In the genomic region with DNA sequence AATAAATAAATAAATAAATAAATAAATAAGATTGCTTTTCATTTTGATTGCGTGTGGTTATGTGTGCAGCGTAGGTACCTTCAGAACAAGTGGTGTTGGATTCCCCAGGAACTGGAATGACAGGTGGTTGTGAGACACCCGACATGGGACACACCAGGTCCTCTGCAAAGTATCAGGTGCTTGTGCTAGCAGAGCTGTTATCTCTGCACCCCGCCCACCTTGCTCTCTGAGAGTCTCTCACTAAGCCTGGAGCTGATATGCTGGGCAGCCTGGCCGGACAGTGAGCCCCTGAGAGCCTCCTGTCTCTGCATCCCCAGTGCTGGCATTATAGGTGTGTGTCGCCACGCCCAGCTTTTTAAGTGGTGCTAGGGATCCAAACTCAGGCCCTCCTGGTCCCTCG, we compare ENCODE assay signal across 23 mouse cellular contexts. TPM values are rescaled to one million over a fixed set of nuclear protein-coding genes. Genes with fewer than 3 reads are reported as not detected.
DNase-seq lines count a peak whose midpoint lies in the region; TF ChIP-seq lines count a peak whose summit lies in the region.
"Had no signal": no experiment of that assay in that cellular context is flagged by ENCODE, and none has a peak within 500 bp of the region (broad histone marks: within the 10 kb centered on the region; RNA-seq: fewer than 3 reads in every experiment).

No protein-coding gene starts in this region.

- no peak for TF ChIP-seq POLR2A in CH12.LX (IDR thresholded peaks at IDR 0.05; ENCODE audit: low read depth, low read length)

- no peaks in the 10 kb centered on the region for H3K27me3 ChIP-seq in CH12.LX (replicated peaks)
- H3K27me3 ChIP-seq: embryonic facial prominence, embryonic 12.5 days; heart, embryonic 15.5 days; hindbrain, embryonic 15.5 days; midbrain, embryonic 15.5 days; neural tube, embryonic 12.5 days had no signal

- 93% methylated on average over 7 of the region's 8 CpGs for WGBS in macrophage (ENCODE audit: missing documents)

- no peak for TF ChIP-seq RAD21 in CH12.LX (IDR thresholded peaks at IDR 0.05; ENCODE audit: low read depth, low read length)

- in situ Hi-C loops in CH12.LX (cut with MboI; ENCODE audit: low pct_ligation_motif_present, low pct_unique_long_range_greater_than_20kb, low sequenced_read_pairs): no loop called here

- peak overlapping the region; percentile 28; the same call in 1 of the 2 replicates for H3K27ac ChIP-seq in layer of hippocampus, adult 2 months
- H3K27ac ChIP-seq in CH12.LX (ENCODE audit: insufficient read depth, low read depth) (peak overlapping the region; percentile 41), macrophage (peak overlapping the region; percentile 72)
- H3K27ac ChIP-seq: embryonic facial prominence, embryonic 12.5 days; heart, embryonic 15.5 days; hindbrain, embryonic 15.5 days; midbrain, embryonic 15.5 days; neural tube, embryonic 12.5 days had no signal

- dilution Hi-C loops in CH12.LX (cut with MboI; ENCODE audit: extremely low pct_ligation_motif_present, extremely low pct_unique_long_range_greater_than_20kb, low sequenced_read_pairs): no loop called here

- peaks cover 35 to 95% of the 10 kb centered on the region in 2 experiments for H3K4me1 ChIP-seq in CH12.LX (ENCODE audit: control insufficient read depth in 1 of 2, insufficient read depth in 2 of 2)

- DNase-seq in layer of hippocampus, adult 2 months (ENCODE audit: low spot score in 2 of 2): no peak
- DNase-seq in layer of hippocampus, postnatal 10 days (ENCODE audit: low spot score in 2 of 2): no peak
- no peak for DNase-seq in CH12.LX (ENCODE audit: extremely low read depth)
- peak; percentile 14 for DNase-seq in c-Kit-positive CD71-positive TER-119-negative erythroid progenitor cells, embryonic 14.5 days (ENCODE audit: low read depth)
- no peak for DNase-seq in adrenal gland, adult 18-20 months (ENCODE audit: low spot score in 2 of 2)
- DNase-seq in heart, postnatal 25 days (ENCODE audit: low spot score): no peak
- DNase-seq: adrenal gland, postnatal 14 days; cerebellum, adult 11-12 months; cerebellum, postnatal 14 days; forebrain, postnatal 0 days; gastrocnemius, postnatal 36 days; heart, postnatal 4 days; lung, adult 2 months; lung, postnatal 14 days; retina, postnatal 1 day; right cerebral cortex, postnatal 25 days; thymus, adult 2 months had no signal

- H3K4me2 ChIP-seq in CH12.LX (ENCODE audit: insufficient read depth, low read depth, poor library complexity, severe bottlenecking): no peak overlapping the region
- H3K4me2 ChIP-seq: embryonic facial prominence, embryonic 12.5 days; heart, embryonic 15.5 days; hindbrain, embryonic 15.5 days; midbrain, embryonic 15.5 days; neural tube, embryonic 12.5 days had no signal

- peaks cover 8% of the 10 kb centered on the region for H3K9me3 ChIP-seq in CH12.LX (replicated peaks; ENCODE audit: low read length)
- H3K9me3 ChIP-seq: embryonic facial prominence, embryonic 12.5 days; heart, embryonic 15.5 days; hindbrain, embryonic 15.5 days; midbrain, embryonic 15.5 days had no signal

- intact Hi-C loops in heart, postnatal 25 days (cut with DNase I): no loop called here

- no peak overlapping the region for H3K4me3 ChIP-seq in layer of hippocampus, adult 2 months
- H3K4me3 ChIP-seq in CH12.LX (replicated peaks in 1 of 3; ENCODE audit: low read depth in 2 of 3, low read length in 2 of 3, poor library complexity in 1 of 3) (no peak overlapping the region), macrophage (ENCODE audit: inconsistent target) (no peak overlapping the region)
- H3K4me3 ChIP-seq: embryonic facial prominence, embryonic 12.5 days; heart, embryonic 15.5 days; hindbrain, embryonic 15.5 days; midbrain, embryonic 15.5 days; neural tube, embryonic 12.5 days had no signal

- TF ChIP-seq EP300 in CH12.LX (IDR thresholded peaks at IDR 0.05; ENCODE audit: low read length): no peak

- no peak overlapping the region for H3K9ac ChIP-seq in CH12.LX (ENCODE audit: insufficient read depth, low read depth)
- H3K9ac ChIP-seq: embryonic facial prominence, embryonic 12.5 days; forebrain, postnatal 0 days; heart, embryonic 15.5 days; hindbrain, embryonic 15.5 days; midbrain, embryonic 15.5 days; neural tube, embryonic 12.5 days had no signal

- TF ChIP-seq CTCF in layer of hippocampus, adult 2 months (conservative IDR thresholded peaks at IDR 0.05): no peak
- no peak for TF ChIP-seq CTCF in CH12.LX (conservative IDR thresholded peaks at IDR 0.05 in 1 of 2, IDR thresholded peaks at IDR 0.05 in 1 of 2; ENCODE audit: low read depth in 2 of 2, low read length in 2 of 2)

- peaks cover 23% of the 10 kb centered on the region for H3K79me2 ChIP-seq in CH12.LX (replicated peaks; ENCODE audit: control insufficient read depth, extremely low read depth, insufficient read depth, poor library complexity, severe bottlenecking)
- peaks cover 65% of the 10 kb centered on the region for H3K79me2 ChIP-seq in macrophage (ENCODE audit: inconsistent target)

- H3K36me3 ChIP-seq in CH12.LX (replicated peaks in 1 of 2; ENCODE audit: control insufficient read depth in 1 of 2, insufficient read depth in 1 of 2, low read length in 1 of 2) (peaks cover 48 to 85% of the 10 kb centered on the region in 2 experiments), macrophage (ENCODE audit: inconsistent target) (peaks cover 8% of the 10 kb centered on the region)
- H3K36me3 ChIP-seq: midbrain, embryonic 15.5 days had no signal

TF ChIP-seq in CH12.LX, 34 proteins besides CTCF, POLR2A, EP300 and RAD21:
- TF ChIP-seq ELF1 (IDR thresholded peaks at IDR 0.05; ENCODE audit: low read depth, low read length) (no peak), MAZ (IDR thresholded peaks at IDR 0.05; ENCODE audit: low read depth, low read length) (no peak), ZKSCAN1 (IDR thresholded peaks at IDR 0.05; ENCODE audit: borderline replicate concordance, low read depth, low read length) (no peak), SIN3A (IDR thresholded peaks at IDR 0.05; ENCODE audit: low read length) (no peak), ZC3H11A (IDR thresholded peaks at IDR 0.05; ENCODE audit: low read depth, low read length) (no peak), SMC3 (IDR thresholded peaks at IDR 0.05; ENCODE audit: low read depth, low read length) (no peak), BHLHE40 (IDR thresholded peaks at IDR 0.05; ENCODE audit: low read depth, low read length) (no peak)

RNA-seq across cellular contexts. Expression of a gene that starts 58.4 kb away (rescaled TPM):
- 100 to 1,000 TPM; 113 to 120 TPM for total RNA-seq in layer of hippocampus, adult 2 months (2021)
- total RNA-seq in layer of hippocampus, postnatal 10 days (2021): 10 to 100 TPM; 90.2 to 99.0 TPM
- total RNA-seq in CH12.LX (2012; rRNA removed) (39.2 and 50.5 TPM in 2 replicates), CH12.LX (2014; rRNA removed) (20.7 and 29.6 TPM in 2 replicates)
- polyA plus RNA-seq in CH12.LX (2012; ENCODE audit: insufficient read length, low read depth) (133 and 147 TPM in 2 replicates), macrophage (2018) (77.2 to 118 TPM (median 110 TPM) in 3 replicates)
- 100 to 1,000 TPM; 230 to 652 (median 349) TPM for total RNA-seq in macrophage (2018; cell fraction: chromatin; rRNA removed)
- total RNA-seq in macrophage (2018; cell fraction: cytosol; rRNA removed): 10 to 100 TPM; 45.7 to 98.1 (median 65.6) TPM
- 100 to 1,000 TPM; 117 to 400 (median 216) TPM for total RNA-seq in macrophage (2018; cell fraction: nucleus; rRNA removed)
- 10 to 100 TPM; 54.8 to 63.6 TPM for total RNA-seq in adrenal gland, adult 18-20 months (2021)
- total RNA-seq in heart, postnatal 25 days (2021): 10 to 100 TPM; 50.0 to 53.4 TPM
